Mouse (Mus musculus) cerebellum, adult 2 months (tissue): ENCODE results near the gene Acot3. TPM values are rescaled to one million over a fixed set of nuclear protein-coding genes. Genes with fewer than 3 reads are reported as not detected.
"Not testable (repeated sequence)": the region's sequence is repeated elsewhere in the genome, so short reads cannot be mapped to it uniquely, and the experiment has no call there.

Experiments
- DNase-seq, 2 experiments: peaks; one replicate each; pipeline ENCODE4 v3.0.0; 2021
- H3K27ac ChIP-seq: fragments of 200-500 bp; 2 replicates; pipeline ENCODE4 v1.5.1; 2012; ENCODE audit warnings: low read length, control low read depth, inconsistent platforms; ENCODE audit not compliant: insufficient read depth
- H3K27me3 ChIP-seq: fragments of 200-500 bp; 2 replicates; pipeline ENCODE4 v1.6.1; 2012; ENCODE audit warnings: inconsistent platforms, mild to moderate bottlenecking, low read length, moderate library complexity; ENCODE audit not compliant: control insufficient read depth, insufficient read depth
- H3K4me1 ChIP-seq: fragments of 200-500 bp; 2 replicates; pipeline ENCODE4 v1.6.1; 2011; ENCODE audit warnings: low read length; ENCODE audit not compliant: control insufficient read depth, insufficient read depth
- H3K4me3 ChIP-seq: fragments of 200-500 bp; replicated peaks from 2 replicates; pipeline ENCODE3; 2011; ENCODE audit warnings: mild to moderate bottlenecking, low read depth, low read length, control low read depth; ENCODE audit not compliant: insufficient read depth
- CTCF ChIP-seq: fragments of 200-500 bp; IDR thresholded peaks from 2 replicates; pipeline ENCODE4 v1.5.1; 2011; ENCODE audit warnings: low read depth, mild to moderate bottlenecking, control low read depth, low read length, moderate library complexity, borderline replicate concordance; ENCODE audit not compliant: insufficient read depth
- POLR2A ChIP-seq: fragments of 200-500 bp; IDR thresholded peaks from 2 replicates; pipeline ENCODE4 v1.6.1; 2011; ENCODE audit warnings: low read length, control low read depth, borderline replicate concordance; ENCODE audit not compliant: insufficient read depth
- WGBS: fragments of 180-500 bp; shearing (Covaris S2); methylation state at CpG from one replicate; pipeline ENCODE4 v1.1.7; 2018; 5-methylcytosine and 5-hydroxymethylcytosine counted together
- polyA plus RNA-seq: library from polyadenylated mRNA; depleted of rRNA; stranded (reverse); fragments of >200 nt; gene quantifications from 2 replicates; pipeline ENCODE4 v1.2.3, GENCODE M21; 2012

The Acot3 gene
- polyA plus RNA-seq, 1 experiment = 0.61 TPM

- H3K4me3 ChIP-seq = no peak overlapping the region
- no peaks in the 10 kb centered on the region for H3K27me3 ChIP-seq
- DNase-seq = peak; percentile 75 to 79
- no peak for TF ChIP-seq POLR2A
- TF ChIP-seq CTCF = peak; percentile 91
- no peaks in the 10 kb centered on the region for H3K4me1 ChIP-seq
- 51% methylated on average over 4 of the region's 4 CpGs for WGBS
- H3K27ac ChIP-seq = no peak overlapping the region
Measured at GRCm38 (mm10) chr12:84030659-84031332, 21.1 kb upstream of the Acot3 start.

DNA sequence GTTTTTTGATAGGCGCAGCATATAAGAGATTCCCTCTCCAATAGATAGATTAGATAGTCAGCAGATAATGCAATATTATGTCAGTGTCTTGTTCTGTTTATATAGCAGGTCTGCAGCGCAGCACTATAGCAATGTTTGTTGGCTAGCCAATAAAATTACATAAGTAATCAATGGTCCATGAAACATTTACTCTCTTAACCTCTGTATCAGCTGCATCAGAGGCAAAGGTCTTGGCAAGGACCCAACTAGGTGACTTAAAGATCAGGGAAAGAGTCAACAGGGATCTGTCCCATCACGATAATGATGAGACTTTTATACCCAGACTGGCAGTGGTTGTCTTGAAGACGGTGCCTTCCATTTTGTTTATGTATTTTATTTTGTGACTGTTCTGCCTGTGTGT, 19.1 kb upstream of the Acot3 start:
- Histone ChIP-seq H3K4me3 (no peak overlapping the region), H3K27ac (no peak overlapping the region), H3K4me1 (no peaks in the 10 kb centered on the region), H3K27me3 (no peaks in the 10 kb centered on the region)
- WGBS = 94% methylated on average over 4 of the region's 4 CpGs
- DNase-seq = no peak
- no peak for TF ChIP-seq POLR2A
- no peak for TF ChIP-seq CTCF

GRCm38 (mm10) chr12:84033302-84033701, 18.6 kb upstream of the Acot3 start:
- not testable (repeated sequence) for DNase-seq, H3K27ac ChIP-seq, H3K4me1 ChIP-seq, H3K27me3 ChIP-seq, H3K4me3 ChIP-seq
- 82% methylated on average over 2 of the region's 2 CpGs for WGBS

- no peak for DNase-seq
- H3K4me1 ChIP-seq = no peaks in the 10 kb centered on the region
- H3K4me3 ChIP-seq = no peak overlapping the region
- H3K27ac ChIP-seq = no peak overlapping the region
- no peaks in the 10 kb centered on the region for H3K27me3 ChIP-seq
- TF ChIP-seq POLR2A = no peak
- no peak for TF ChIP-seq CTCF
- 79% methylated on average over 4 of the region's 4 CpGs for WGBS
Measured at GRCm38 (mm10) chr12:84034108-84034507, 17.8 kb upstream of the Acot3 start.

GRCm38 (mm10) chr12:84038241-84038640, 13.7 kb upstream of the Acot3 start, which contains the start of gene Acot4:
TSS of gene Acot4 (plus strand) at chr12:84038379.
- not testable (repeated sequence) for H3K4me1 ChIP-seq, H3K27me3 ChIP-seq, H3K27ac ChIP-seq
- peak in 1 of 2 experiments; percentile 20 for DNase-seq
- peak within 1 kb of the TSS; percentile 62 for H3K4me3 ChIP-seq
- WGBS = 6% methylated on average over 32 of the region's 32 CpGs

DNA sequence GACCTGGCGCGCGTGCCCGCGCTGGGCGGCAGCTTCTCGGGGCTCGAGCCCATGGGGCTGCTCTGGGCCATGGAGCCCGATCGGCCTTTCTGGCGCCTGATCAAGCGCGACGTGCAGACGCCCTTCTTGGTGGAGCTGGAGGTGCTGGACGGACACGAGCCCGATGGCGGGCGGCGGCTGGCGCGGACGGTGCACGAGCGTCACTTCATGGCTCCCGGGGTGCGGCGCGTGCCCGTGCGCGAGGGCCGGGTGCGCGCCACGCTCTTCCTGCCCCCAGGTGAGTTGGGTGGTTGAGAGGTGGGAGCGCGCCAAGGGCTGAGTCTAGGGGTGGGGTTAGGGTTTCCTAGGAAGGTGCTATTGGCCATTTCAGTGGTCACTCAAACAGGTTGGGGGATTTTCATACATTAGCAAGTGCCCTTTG, 13.2 kb upstream of the Acot3 start, which contains the start of gene Gm49366:
Gm49366 (plus strand) TSS at position 245 of the 421 bp plus-strand sequence.
- DNase-seq = peak; percentile 51 to 60
- not testable (repeated sequence) for H3K27me3 ChIP-seq, H3K4me1 ChIP-seq, H3K27ac ChIP-seq
- peak within 1 kb of the TSS; percentile 62 for H3K4me3 ChIP-seq
- WGBS = 1% methylated on average over 39 of the region's 39 CpGs

DNA sequence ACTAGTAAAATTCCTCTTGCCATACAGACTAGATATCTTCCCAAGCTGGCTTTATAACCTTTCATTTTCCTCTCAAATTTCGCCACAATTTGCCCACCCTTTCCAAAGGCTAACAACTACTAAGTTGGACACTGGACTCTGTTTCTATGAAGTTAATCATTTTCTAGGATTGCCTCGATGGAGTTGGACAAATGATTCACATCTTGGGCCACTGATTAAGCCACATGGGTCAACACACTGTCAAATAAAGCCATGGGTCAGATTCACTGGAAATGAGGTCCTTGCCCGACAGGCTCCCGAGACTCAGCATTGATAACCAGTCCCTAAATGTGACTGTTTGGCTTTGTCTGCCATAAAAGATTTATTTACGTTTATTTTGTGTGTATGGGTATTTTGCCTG, 9.7 kb upstream of the Acot3 start:
- DNase-seq = no peak
- no peak for TF ChIP-seq POLR2A
- no peak for TF ChIP-seq CTCF
- Histone ChIP-seq H3K4me3 (no peak overlapping the region), H3K27ac (no peak overlapping the region), H3K4me1 (no peaks in the 10 kb centered on the region), H3K27me3 (no peaks in the 10 kb centered on the region)
- 94% methylated on average over 5 of the region's 5 CpGs for WGBS

DNA sequence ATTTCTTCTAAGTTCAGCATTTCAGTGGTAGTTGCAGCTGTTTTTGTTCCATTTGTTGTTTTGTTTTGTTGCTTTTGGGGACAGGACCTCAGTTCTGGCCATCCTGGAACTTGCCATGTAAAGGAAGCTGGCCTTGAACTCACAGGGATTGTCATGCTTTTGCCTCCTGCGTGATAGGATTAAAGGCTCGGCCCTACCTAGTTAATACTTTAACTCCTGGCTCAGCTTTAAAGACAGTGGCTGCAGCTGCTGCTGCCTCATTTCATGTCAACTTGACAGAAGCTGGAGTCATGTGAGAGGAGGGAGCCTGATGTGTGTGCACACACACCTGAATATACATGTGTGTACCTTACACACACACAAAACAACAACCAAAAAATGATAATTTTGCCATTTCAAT, 7.9 kb upstream of the Acot3 start:
- no peak overlapping the region for H3K27ac ChIP-seq
- no peaks in the 10 kb centered on the region for H3K4me1 ChIP-seq
- H3K27me3 ChIP-seq = no peaks in the 10 kb centered on the region
- 79% methylated on average over 2 of the region's 2 CpGs for whole genome bisulfite sequencing
- H3K4me3 ChIP-seq = no peak overlapping the region
- TF ChIP-seq POLR2A (no peak), CTCF (no peak)
- no peak for DNase-seq

DNA sequence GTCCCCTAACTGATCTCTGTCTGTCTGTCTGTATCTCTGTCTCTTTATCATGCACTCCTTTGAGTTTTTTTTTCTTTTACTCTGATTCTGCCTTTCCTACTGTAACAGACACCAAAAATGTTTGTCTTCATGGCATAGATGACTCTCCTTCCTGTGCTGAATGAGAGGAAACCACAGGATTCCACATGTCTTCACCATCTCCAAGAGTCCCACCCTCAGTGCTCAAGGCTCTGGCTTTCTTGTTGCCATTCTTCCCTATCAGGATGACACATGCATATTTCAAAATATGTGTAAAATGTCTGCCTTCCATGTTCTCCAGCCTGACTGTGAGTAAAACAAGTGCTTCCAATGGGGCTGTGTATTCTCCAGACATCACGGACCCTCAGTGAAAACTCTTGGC, 5.0 kb upstream of the Acot3 start:
- H3K4me3 ChIP-seq = no peak overlapping the region
- no peak for DNase-seq
- no peaks in the 10 kb centered on the region for H3K27me3 ChIP-seq
- H3K4me1 ChIP-seq = no peaks in the 10 kb centered on the region
- TF ChIP-seq CTCF = no peak
- H3K27ac ChIP-seq = no peak overlapping the region
- WGBS = 95% methylated on average over 1 of the region's 1 CpGs

- not testable (repeated sequence) for H3K4me1 ChIP-seq, H3K27me3 ChIP-seq, DNase-seq, H3K27ac ChIP-seq, H3K4me3 ChIP-seq
- 85% methylated on average over 5 of the region's 5 CpGs for WGBS
Measured at GRCm38 (mm10) chr12:84050744-84051143, 1.2 kb upstream of the Acot3 start.
